Mouse (Mus musculus) spleen, adult 2 months (tissue): ENCODE measurements around the gene Dclre1a.

Experiments used
- CTCF ChIP-seq: fragments of 200-500 bp; IDR thresholded peaks from 2 replicates; pipeline ENCODE4 v1.5.1; 2011; ENCODE audit warnings: mild to moderate bottlenecking, inconsistent platforms; ENCODE audit not compliant: insufficient read depth, insufficient read length, insufficient replicate concordance; ENCODE audit errors: extremely low read depth
- POLR2A ChIP-seq: fragments of 200-500 bp; IDR thresholded peaks from 2 replicates; pipeline ENCODE4 v1.6.1; 2011; ENCODE audit warnings: low read depth, low read length, inconsistent platforms

GRCm38 (mm10) chr19:56577801-56578200 is 29.8 kb upstream of the Dclre1a start:
- TF ChIP-seq POLR2A (no peak), CTCF (no peak)
